Mouse (Mus musculus) ES-E14 (cell line): Measurements from ENCODE around the gene Igsf10.

ENCODE experiments used
- CHD2 ChIP-seq: IDR thresholded peaks from 2 replicates; pipeline ENCODE4 v1.6.1; 2014; ENCODE audit warnings: mild to moderate bottlenecking, low read depth, low read length, inconsistent platforms
- HCFC1 ChIP-seq: IDR thresholded peaks from 2 replicates; pipeline ENCODE4 v1.6.1; 2012; ENCODE audit warnings: low read length, inconsistent platforms, borderline replicate concordance; ENCODE audit not compliant: insufficient read depth
- ZC3H11A ChIP-seq: IDR thresholded peaks from 2 replicates; pipeline ENCODE4 v1.6.1; 2012; ENCODE audit warnings: low read depth, mild to moderate bottlenecking, inconsistent platforms, low read length, borderline replicate concordance

DNA sequence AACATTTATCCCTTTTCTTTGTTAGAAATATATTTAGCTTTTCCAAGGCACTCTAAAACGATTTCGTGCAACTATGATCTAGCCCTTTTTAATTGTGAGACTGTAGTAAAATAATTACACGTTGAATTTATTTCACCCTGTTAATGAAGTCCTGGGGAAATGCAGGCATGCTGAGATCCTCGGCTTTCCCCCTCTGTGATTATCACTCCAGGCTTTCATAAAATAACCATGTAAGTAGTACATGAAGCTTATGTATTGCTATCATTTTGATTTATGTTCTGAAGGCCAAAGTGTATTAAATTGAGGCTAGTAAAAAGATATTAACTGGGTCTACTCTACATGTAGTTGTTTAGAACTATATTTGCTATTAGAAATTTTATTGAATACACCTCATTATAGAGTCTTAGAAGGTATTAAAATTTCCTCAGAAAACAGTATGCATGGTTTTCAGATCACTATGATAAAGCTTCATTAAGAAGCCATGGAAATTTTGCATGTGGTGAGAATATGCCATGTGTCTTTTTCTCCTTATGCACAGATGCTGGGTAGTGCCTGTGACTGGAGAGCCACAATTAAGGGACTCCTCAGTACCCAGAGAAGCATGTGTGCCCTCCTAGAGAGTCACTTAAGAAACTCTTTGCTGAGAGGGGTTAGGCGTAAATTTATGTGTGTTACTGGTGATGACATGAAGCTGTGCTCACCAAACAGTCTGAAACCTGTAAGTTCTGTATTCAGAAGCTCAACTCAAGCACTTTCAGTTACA, 50.6 kb downstream of the Igsf10 start:
- TF ChIP-seq ZC3H11A (no peak), CHD2 (no peak), HCFC1 (no peak)
